Mouse (Mus musculus): ENCODE data around the gene Galnt3.

Galnt3 gene

DNA sequence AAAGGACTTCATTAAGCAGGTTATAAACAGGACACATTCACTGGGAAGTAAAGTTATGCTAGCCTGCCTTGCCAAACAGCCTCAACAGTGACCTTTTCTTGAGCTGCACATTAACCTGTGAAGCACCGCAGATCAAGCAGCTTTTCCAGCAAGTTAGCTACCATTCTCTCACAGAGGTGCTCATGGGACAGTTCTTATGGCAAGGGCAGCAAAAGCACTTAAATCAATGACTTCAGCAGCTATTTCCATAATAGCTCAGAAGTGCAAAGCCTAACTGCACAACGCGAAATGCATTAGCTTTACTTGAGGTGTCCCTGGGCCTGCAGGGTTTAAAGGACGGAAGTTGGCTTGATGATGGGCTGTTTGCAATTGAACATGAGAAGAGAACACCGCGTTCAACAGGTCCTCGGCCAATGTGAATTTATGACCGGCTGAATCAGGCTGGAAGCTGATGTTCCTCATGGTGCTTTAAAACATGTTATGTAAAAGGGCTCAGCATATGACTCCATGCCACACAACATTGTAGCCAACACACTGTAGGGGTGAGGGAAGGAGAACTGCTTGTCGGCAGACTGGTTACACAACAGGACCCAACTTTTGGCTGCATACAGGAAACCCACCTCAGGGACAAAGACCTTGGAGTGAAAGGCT lies 16.8 kb downstream of the Galnt3 start:
- DNase-seq (ENCODE audit: low spot score in 2 of 2), result no peak

DNA sequence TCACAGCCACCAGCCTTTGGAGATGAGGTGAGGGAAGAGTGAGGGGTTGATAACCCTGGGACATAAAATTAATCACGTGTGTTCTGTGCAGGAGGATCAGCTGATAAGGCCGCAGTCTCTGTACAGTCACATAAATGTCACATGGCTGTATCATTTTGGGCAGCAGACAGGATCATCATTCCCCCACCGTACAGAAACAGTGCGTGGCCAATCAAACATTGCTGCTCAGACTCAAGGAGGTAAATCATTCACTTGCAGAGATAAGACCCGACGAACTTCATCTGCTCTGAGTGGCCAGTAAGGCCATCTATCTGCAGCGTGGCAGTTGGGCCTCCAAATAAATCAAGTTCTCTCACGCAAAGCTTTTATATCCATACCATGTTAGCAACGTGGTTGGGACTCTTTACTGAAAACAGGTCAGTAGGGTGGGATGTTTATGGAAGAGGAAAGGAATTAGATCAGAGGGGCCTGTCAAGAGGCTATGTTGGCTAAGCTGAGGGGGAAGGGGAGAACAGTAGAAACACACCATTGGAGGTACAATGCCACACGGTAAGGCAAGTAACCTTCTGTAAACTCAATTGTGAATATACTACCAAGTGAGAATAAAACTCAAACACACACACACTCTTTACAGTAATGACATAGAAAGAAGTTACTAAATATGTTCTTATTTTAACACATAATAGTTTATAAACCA lies 20.9 kb downstream of the Galnt3 start:
- DNase-seq (ENCODE audit: low spot score in 2 of 2), result no peak

DNA sequence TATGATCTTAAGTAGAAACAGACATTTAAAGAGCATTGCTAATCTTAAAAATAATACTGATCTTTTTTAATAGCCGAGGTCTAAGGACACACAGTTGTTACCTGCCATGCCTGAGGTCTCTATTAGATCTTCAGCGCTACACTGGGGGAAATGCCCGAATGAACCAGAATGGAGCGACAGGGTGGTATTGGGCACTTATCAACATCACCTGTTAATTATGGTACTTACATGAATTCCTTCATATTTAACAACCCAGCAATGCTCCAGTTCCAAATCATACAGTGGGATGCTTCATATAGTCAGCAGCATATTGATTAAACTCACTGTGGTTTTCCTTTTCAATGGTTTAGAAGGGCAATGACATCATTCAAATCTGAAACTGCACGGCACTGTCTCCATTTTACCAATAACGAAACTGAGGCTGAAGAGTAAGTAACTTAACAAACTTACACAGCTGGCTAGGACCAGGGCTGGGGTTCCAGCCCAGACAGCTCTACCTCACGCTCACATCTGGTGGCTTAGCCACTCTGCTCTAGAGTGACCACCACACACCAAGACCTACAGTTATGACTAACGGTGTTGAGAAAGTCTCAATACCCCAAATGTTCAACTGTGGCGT lies 23.0 kb downstream of the Galnt3 start:
- DNase-seq (ENCODE audit: low spot score in 2 of 2), result no peak

DNA sequence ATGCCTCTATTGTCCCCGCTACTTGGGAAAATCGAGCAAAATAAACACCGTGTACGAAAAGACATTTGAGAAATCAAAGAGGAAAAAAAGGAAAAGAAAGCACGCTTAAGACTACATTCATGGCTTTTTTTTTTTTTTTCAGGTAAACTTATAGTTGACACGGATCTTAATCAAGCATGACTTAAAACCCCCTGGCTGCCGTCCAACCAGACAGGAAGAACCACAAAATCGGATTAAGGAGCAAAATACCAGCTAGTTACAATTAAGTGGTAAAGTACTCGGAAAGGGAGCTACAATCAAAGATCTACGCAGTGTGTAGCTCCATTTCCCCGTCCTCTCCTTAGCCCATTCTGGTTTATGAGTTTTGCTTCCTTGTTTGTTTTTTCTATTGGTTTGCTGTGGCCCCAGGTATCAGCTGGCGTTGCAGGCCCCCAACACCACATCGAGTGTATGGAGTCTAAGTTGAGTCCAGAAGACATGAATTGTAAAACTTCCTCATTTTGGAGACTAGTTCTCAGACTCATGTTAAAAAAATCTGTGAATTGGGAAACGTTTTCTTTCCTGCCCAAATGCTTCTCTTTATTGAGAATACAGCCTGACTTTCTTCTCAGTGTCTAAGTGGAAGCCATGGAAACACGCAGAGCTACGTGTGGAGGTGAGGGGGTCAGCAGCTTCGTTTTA lies 24.0 kb downstream of the Galnt3 start:
- DNase-seq (ENCODE audit: low spot score in 2 of 2), result no peak

DNA sequence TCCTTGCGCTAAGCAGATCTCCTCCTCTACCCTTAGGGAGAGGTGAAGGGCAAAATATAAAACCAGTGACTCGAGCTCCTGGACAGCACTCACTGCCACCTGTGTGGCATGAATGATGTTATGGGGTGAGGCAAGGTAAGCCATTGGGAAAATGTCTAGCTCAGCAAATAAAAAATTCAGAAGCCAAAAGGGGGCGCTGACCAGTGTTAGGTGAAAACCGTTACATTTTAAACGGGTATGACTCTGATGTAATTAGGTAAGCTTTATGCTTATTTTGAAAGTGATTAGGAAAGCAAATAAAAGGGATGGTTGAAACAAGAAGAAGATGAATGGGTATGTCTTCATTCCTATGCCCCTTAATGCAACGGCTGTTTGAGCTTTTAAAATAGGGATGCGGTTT lies 24.6 kb downstream of the Galnt3 start:
- DNase-seq (ENCODE audit: low spot score in 2 of 2), result no peak

DNA sequence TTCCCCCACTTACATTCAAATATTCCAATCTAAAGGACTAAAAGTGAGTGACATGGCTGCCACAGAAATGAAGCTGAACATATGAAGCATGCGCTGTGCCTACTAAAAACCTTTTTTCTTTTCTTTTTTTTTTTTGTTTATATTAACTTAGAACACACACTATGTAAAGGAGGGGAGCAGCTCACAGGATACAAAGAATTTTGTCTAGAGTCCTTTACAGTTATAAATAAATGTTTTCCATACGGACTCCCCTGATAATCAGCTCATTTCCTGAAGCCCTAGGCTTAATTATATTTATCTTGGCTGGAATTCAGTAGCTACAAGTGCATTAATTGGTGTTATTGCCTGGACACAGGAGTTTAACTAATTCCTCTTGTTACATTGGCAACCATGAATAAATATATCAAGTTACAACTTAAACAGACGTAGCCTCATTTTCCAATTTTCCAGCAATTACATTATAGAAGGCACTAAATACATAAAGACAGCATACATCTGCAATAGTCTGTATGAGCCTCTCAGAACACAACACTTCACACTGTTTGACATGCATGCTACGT lies 30.1 kb downstream of the Galnt3 start:
- no peak for DNase-seq (ENCODE audit: low spot score in 2 of 2)

DNA sequence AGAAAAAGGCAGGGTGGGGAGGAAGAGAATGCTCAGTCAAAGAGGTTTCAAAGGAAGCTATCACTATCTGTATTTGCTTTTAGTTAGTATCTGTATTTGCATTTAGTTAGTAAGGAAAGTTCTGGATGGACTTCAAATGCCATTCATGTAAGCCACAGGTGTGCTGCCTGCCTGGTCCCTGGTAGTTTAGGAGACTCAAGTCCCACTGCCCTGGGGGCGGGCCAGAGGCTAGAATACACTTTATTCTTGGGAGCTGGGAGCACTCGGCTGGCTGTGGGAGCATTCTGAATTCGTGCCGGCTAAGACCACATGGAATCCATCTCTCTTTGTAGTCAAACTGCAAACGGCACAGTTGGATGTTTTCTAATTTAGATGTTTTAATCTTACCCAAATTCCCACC lies 33.5 kb downstream of the Galnt3 start:
- no peak for DNase-seq (ENCODE audit: low spot score in 2 of 2)

DNA sequence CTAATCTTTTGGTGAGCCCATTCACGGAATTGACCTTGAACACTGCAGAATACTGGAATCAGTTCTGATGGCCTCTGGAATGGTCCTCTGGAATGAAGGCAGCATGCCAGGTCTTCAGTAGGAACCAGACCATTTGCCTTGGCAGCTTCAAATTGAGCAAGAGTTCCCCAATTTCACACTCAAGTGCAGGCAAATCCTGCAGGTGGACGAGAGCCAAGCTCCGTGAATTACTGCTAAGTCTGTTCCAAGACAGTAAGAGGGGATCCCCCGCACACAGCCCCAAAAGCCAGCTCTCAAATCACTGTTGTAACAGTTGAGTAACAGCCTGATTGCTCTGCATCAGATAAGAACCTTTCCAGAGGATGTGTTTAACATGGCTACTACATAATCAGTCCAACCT lies 42.9 kb downstream of the Galnt3 start:
- DNase-seq (ENCODE audit: low spot score in 2 of 2), result no peak

DNA sequence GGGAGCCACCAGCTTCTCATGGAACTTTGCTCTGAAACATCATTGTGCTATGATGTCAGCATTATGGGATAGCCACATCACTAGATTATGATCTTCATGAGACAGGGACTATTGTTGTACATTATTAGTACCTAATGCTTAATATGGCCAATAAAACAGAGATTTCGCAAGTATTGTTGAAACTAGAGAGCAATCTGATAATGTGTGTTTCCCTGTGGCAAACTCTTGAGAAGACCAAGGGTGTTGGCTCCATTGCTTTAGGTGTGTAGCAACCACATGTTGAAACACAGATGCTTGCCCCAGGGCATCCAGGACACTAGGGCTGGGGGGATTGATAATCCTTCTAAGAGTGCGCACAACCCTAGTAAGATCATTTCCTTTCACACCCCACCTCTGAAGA lies 44.1 kb downstream of the Galnt3 start:
- no peak for DNase-seq (ENCODE audit: low spot score in 2 of 2)

DNA sequence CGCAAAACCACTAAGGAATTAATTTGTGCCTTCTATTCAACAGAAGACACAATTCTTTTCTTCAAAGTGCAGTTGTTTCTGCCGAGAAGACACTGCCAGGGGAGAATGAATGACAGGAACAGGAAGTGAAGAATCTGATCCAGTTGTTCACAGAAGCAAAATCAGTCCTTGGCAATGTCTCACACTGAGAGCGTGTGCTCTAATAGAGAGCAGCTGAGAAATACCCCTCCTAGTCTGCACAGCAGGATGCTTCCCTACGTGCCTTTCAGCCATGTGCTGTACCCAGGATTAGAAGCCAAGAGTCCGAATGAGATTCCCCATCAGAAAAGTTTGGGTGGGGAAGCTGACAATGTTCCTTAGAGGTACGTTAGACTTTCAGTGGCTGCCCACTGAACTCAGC lies 55.3 kb downstream of the Galnt3 start:
- no peak for DNase-seq (ENCODE audit: low spot score in 2 of 2)

DNA sequence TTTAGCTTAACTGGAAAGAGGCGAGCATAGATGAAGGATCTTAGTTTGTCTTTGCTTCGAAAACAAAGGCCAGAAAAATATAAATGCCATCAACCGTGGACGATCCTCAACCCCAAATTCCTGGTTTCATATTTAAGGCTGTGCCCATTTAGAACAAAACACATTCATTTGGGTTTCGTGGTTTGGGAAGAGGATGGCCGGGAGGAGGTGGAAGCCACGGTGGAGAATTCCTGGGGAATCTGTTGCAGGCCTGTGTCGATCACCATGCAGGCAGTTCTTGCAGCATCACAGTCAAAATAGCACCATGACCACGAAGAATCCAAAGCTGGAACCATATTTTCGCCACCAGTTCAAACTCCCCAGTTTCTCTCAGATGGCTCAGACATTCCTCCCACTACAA lies 61.5 kb downstream of the Galnt3 start:
- DNase-seq (ENCODE audit: low spot score in 2 of 2), result no peak

DNA sequence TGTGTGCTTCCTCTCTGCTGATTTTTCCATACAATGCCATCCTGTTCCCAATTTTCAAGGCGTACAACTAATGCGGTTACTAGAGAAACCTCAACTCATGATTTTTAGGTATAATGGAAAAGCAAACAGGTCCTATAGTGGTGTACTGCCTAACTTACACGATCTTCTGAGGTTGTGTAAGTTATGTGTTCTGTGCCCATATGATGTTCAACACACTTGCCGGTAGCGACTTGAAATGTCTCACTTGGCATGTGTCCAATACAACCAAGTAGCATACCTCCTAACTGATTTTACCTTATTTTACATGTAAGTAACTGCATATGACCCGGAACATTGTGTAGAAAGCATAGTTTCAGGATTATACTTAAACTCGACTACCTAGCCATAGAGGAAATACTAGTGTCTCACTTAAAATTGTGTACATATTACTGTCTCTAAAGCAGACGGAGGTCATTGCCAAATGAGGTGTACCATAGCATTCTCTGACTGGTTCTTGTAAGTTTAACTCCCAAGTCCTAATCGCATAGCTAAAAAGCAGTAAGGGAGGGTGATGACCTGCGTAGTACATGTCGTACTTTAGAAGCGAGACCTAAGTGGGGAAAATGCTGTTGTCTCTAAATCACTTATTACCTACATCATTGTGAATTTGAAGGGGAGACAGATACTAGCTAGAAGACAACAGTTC lies 80.2 kb downstream of the Galnt3 start:
- no peak for DNase-seq (ENCODE audit: low spot score in 2 of 2)

DNA sequence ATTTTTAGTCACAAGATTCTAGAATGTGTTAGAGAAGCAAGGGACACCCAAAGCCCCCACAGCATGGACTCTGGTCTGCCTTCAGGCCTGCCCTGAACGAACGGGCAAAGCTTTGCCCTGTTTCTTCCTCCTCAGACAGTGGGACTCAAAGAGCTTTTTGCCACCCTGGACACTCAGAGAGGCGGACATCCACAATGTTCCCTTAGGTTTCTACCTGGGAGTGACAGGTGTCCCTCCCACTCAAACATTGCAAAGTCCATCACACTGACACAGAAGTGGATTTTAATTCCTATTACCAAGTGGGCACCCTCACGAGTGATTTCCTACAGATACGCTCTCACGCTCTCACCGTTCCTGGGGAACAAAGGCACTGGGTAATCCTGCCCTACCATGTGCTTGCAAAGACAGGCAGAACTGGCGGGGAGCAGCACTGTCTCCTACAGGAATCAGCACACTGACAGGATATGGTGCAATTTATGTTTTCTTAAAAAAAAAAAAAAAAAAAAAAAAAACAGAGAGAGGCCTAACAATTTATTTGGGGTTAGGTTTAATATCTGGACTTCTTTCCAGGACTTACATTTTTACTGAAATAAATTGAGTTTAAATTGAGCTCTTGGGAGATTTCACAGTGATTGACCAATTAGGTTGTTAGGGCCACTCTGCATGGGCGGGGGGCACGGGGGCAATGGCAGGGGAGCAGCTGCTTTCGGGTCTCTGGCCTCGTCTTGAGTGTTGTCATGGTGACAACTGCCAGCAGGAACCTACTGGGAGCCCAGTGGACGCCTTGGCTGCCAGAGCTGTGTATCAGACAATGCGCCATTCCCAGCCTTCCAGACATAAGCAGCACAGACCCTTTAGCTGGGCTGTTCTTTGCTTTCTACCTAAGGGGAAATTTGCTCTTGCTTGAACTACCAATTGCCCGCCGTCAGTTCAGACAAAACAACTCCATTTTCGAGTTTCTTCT lies 81.1 kb downstream of the Galnt3 start:
- DNase-seq (ENCODE audit: low spot score in 2 of 2), result no peak

DNA sequence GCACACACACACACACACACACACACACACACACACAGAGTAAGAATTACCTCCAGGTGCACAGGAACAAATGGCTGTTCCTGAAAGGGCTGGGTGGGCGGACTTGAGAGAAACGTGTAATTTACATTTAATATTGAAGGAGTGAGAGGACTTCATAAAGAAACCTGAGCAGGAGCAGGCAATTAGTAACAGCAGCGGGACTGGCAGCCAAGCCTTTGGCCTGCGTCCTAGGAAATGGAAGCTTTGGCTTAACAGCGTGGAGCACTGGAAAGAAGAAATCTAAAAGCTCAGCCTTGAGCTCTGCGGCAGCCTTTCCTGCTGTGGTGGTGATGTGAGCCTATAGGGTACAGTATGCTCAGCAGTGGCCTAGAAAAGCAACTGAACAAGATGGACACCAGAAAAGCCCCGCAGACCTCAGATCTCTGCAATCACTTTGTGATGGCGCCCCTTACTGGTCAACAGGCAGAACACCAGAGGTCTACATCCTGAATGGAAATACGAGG lies 82.8 kb downstream of the Galnt3 start:
- DNase-seq (ENCODE audit: low spot score in 2 of 2), result peak in 1 of 2 experiments; percentile 47

DNA sequence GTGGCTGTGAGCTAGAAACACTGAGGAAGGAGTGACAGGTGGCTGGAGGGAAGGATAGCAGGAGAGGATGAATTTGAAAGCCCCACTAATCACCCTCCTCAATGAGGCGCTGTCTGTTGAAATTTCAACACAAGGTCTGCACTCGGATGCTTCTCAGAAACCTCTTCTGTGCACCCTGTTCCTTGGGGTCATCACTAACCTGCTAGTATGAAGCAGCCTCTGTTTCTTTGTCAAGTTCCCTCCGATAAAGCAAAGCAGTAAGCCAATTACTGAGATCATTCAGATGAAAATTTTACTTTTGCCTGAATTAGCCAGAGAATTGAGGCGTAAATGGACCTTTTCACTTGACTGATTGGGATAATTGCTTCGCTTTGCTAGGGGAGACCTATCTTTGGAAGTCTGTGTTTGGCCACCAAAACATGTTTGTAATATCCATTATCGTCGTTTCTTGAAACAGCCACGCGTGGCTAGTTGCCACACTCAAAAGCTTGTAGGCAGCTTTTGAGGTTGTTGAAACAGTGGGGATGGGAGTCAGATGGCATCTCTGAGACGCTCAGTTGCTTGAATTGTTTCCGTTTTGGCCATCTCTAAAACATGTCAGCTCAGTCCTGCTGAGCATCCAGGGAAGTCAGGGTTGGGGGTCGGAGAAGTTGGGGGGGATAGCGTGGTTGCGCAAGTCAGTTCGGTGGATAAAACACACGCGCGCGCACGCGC lies 83.4 kb downstream of the Galnt3 start:
- no peak for DNase-seq (ENCODE audit: low spot score in 2 of 2)

DNA sequence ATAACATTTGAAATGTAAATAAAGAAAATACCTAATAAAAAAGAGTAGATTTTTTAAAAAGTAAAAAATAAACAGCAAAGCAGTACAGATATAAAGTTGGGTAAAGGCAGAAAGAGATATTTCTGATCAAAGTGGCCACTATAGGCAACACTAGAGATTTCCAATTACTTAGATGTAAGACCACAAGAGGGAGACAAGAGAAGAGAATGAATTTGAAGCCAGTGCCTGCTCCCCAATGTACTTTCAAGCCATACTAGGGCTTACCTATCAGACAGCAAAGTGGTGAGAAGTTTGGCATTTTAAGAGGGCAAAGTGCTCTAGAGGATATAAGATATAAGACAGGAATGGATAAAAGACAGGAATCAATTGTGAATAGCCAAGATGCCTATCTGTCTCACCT lies 84.2 kb downstream of the Galnt3 start:
- no peak for DNase-seq (ENCODE audit: low spot score in 2 of 2)

DNA sequence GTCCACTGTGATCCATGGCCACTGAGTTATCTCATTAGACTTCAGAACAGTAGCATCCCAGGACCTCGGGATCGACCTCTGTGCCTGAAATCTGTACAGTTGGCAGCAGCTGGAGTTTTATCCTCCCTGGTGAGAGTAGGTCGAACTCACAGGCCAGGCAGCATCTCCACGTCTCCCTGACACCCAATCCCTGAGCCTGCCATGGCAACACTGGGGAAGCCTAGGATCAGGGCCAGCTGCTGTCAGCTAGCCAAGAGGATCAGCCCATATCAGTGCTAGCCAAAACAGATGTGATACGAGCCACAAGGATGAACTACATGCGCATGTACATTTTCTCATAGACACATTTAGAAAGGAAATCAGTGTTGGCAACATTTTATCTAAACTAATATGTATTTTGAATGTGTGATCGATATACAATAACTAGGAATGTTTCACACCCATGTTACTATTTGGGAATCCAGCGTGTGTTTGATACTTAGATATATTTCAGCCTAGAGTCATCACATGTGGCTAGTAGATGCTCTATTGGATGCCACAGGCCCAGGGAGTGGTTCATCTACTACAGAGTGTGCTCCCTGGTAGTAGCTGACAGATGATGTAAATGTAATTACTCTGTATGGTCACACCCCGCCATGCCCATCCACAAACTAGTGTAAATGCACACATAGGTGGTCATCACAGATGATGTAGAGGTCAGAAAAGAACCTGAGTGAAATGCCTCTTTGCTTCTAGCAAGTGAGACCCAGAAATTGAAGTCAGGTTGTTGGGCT lies 89.7 kb downstream of the Galnt3 start:
- DNase-seq (ENCODE audit: low spot score in 2 of 2), result no peak
